Mouse (Mus musculus): Measurements from ENCODE around the gene Rb1. TPM values are rescaled to one million over a fixed set of nuclear protein-coding genes. Genes with fewer than 3 reads are reported as not detected.

The Rb1 gene
- polyA plus RNA-seq, 3 experiments from 2014 or later: 21.9 to 113 (median 85.4) TPM

DNA sequence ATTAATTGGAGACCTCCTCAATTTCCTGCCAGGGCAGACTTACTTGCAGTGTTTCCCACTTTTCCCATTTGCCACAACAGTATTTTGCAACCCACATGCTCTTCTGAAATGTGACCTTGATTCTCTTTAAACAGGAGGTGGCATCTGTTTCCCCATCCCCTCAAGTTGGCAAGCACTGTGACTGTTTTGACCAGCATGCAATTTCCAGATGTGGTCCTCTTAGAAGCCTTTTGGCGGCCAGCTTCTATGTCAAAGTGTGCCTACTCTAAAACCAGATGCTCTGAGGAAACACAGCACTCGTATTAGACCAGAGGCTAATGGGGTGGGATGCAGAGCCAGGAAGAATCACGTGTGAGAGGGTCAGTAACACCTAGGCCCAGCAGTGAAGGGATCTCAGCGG, 67.4 kb downstream of the Rb1 start:
- ATAC-seq: no peak

DNA sequence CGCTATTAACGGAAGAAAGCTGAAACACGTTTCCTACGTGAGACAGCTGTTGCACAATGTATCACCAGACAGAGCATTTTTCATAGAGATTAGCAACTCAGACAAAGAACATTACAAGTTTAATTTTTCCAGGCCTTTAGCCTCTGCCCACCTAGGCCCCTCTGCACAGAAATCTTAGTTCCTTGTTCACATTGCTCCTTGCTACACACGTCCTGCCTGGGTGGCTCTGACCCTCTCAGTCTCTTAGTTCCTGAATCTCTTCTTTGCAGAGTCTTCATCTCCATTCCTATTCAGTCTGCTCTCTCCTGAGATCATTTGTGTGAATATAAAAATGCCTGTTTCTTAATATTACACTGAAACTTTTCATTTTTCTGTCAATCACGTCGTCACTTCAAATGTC, 68.3 kb downstream of the Rb1 start:
- no peak for ATAC-seq

DNA sequence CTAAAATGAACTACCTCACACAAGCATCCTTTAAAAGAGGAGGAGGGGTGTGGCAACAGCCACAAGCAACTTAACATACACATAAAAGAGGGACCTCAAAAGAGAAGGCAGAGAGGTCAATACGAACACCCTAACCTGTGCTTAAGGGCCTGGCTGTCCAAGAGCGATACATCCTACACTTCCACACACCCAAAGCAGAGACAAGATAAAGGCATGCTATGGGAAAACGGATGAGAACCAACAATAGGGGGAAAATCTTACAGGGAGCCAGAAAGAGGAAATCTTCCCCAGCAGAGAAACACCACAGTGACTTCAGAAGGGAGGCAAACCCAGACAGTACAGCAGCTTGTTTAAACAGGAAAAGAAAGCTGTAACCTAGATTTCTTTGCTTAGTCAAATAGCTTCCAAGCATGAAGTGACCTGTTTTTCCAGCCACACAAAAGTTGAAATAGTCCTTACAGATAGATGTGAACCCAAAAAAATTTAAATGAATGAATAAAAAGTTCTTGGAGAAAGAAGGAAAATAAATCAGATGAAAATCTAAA, 70.1 kb downstream of the Rb1 start:
- no peak for ATAC-seq

DNA sequence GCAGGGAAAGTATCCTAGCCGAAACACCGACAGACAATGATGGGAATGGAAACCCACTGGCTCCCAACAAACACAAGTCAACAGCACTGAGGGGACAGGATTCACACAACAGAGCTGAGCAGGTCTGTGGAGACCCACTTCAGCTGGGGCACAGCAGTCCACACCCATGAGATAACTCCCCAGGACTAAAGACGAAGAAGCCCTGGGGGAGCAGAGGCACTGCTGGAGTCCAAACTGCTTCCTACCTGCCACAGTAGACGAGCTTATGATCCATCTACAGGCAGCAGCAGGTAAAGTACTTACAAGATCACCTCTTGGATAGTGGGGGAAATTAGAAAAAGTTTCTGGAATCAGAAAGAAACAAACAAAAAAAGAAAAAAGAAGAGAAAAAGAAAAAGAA, 71.2 kb downstream of the Rb1 start:
- ATAC-seq: no peak

DNA sequence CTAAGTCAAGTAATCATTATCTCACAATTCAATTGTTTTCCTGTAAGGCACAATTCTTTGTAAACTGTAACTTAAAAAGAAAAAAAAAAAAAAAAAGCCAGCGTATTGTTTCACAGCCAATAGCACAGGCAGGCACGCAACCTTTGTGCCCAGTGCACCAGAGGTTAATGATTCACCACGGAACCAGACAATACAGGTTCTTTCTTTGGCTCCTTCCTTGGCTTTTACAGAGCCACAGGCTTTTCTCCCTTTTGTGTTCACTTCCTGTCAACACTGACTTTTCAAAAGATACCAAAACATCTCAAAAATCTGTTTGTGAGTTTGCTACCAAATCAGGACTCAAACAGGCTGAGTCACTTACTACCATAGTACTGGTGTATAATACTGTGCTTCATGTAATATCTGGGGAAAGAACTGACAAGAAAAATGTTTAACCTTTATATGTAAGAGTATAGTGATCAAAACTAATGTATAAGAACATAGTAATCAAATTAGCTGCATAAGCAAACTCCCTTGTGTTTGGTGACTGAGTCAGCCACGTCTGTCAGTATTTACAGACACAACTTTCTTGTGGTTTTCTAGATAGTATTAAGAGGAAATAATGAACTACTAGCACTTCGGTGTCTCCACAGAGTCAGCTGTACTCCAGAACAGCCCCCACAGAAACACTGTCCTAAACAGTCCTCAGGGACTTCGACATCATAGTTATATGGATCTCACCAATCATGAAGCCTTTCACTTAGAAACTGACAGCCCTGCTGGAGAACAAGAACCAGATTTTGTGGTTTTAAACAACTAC, 72.0 kb downstream of the Rb1 start:
- ATAC-seq: peak; percentile 65

DNA sequence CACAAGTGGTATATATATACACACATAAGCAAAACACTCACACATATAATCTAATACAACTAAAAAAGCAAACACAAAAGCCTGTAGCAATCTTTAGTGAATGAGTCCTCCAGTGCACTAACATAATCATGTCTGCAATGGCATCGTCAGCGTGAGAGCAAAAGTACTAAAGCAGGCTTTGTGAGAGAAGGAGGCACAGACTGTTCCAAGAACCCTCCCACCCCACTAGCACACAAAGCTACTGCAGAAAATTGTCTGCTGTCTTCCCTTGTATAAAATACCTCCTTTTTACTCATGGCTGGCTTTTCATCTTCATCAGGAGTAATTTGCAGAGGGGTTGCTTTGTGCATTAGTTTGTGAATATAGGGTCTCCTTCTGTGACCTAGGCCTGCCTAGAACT, 73.3 kb downstream of the Rb1 start:
- ATAC-seq: no peak

DNA sequence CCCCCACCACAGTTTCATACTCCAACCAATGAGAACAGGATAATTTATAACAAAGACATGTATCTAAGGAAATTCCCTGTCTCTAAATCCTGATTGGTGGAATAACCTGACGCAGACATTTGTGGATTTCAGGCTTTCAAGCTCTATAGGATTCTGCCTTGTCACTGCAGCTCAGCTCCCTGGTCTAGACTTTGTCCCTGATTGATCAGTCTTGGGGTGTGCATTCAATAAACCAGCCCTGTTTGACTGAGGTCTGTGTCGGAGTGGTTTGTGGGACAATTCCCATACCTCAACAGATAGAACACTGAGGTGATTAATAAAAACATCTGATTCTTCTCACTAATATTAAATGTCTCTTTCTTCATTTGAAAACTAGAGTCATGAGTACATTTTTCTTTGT, 75.6 kb downstream of the Rb1 start:
- no peak for ATAC-seq

DNA sequence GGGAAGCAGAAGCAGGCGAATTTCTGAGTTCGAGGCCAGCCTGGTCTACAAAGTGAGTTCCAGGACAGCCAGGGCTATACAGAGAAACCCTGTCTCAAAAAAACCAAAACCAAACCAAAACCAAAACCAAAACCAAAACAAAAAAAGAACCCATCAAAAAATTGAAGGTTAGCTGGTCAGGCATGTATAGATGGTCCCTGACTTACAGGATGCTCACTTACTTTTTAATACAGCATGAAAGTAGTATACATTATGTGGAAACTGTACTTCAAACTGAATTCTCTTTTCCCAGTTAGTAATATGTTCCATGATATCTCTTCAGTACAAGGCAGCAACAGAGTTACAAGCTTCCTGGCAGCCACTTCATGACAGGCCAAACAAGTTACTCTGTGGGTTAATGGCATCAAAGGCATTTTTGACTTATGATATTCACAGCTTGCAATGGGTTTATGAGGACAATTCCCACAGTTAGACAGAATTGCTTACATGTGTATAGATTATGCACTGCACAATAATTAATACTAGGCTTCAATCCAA, 81.5 kb downstream of the Rb1 start:
- ATAC-seq: peak; percentile 61

DNA sequence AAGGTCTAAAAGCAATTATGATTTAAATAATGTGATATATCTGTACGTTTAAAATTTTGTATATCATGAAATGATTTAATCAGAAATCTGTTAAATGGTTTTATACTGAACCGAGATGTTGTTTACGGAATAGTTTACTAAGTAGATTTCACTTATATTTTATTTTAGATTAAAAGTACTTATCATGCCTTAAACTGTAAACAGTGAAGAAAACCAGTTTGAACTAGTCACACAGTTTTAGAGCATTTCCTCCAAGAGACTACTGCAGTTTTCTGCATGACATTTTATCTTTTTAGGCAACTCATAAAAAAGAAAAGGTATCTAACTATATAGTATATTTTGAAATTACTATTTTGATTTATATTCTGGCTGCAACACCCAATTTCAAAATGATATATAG, 85.8 kb downstream of the Rb1 start:
- no peak for ATAC-seq

DNA sequence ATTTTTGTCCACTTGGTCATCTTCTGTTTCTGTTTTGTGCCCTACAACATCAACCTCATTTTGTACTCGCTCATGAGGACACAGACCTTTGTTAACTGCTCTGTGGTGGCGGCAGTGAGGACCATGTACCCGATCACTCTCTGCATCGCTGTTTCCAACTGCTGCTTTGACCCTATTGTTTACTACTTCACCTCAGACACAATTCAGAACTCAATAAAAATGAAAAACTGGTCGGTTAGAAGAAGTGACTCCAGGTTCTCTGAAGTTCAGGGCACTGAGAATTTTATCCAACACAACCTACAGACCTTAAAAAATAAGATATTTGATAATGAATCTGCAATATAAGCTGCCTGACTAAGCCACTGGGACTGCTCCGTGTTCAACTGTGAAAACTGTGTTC, 86.3 kb downstream of the Rb1 start:
- no peak for ATAC-seq

DNA sequence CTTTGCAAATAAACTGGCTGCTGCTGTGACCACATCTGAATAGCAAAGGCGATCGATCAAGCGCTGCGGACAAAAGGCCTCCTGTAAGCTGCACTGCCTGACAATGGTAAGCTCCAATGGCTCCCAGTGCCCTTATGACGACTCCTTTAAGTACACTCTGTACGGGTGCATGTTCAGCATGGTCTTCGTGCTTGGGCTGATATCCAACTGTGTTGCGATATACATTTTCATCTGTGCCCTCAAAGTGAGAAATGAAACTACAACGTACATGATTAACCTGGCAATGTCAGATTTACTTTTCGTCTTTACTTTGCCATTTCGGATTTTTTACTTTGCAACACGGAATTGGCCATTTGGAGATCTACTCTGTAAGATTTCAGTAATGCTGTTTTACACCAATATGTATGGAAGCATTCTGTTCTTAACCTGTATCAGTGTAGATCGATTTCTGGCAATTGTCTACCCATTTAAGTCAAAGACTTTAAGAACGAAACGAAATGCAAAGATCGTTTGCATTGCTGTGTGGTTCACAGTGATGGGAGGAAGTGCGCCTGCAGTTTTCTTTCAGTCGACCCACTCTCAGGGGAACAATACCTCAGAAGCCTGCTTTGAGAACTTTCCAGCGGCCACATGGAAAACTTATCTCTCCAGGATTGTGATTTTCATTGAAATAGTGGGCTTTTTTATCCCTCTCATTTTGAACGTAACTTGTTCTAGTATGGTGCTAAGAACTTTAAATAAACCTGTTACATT, 86.9 kb downstream of the Rb1 start:
- ATAC-seq: peak; percentile 49

DNA sequence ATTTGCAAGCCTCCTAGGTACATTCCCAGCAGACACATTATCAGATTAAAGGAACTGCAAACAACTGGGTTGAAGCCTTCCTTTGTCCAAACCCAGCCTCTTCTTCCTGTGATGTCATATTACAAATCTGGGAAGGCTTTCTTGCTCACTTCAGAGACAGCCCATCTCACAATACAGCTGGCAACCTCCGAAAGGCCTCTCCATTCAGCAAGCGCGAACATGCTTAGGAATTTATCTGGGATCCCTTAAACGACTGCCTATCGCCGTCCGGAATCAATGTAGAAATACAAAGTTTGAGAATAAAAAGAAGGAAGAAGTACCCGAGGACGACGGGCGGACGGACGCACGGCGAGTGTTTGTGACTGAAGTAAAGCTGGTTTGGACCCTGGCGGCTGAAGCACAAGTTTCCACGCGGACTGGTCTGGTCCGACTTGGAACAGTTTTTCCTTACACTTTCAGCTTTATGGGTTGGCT, 87.7 kb downstream of the Rb1 start, which contains the start of gene Lpar6:
Gene Lpar6 (plus strand): TSS at position 48 of the 474 bp plus-strand sequence.
- peak; percentile 80 for ATAC-seq

DNA sequence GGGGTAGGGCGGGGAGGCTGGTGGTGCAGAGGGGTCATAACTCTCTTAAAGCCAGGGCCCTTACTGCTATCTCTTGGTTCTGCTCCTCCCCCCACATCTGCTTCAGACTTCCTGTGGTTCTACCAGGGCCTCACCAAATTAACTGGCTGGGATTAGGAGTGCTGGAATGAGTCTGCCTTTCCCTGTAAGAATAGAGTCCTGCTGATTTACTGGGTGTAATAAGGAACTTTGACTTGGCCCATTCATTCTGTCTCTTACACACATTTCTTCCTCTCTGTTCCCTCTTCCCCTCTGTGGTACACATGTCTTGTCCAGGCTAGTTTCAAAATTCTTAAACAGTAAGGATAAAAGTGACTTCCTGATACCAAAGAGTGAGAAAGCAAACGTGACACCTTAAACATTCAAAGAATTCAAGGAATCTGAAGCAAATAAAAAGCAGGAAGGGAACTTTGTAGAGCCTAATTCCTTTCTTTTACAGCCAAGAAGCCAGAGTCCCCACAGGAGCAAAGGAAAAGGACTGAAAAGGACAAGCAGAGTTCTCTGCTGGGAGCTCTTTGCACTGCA, 91.1 kb downstream of the Rb1 start:
- ATAC-seq: no peak

DNA sequence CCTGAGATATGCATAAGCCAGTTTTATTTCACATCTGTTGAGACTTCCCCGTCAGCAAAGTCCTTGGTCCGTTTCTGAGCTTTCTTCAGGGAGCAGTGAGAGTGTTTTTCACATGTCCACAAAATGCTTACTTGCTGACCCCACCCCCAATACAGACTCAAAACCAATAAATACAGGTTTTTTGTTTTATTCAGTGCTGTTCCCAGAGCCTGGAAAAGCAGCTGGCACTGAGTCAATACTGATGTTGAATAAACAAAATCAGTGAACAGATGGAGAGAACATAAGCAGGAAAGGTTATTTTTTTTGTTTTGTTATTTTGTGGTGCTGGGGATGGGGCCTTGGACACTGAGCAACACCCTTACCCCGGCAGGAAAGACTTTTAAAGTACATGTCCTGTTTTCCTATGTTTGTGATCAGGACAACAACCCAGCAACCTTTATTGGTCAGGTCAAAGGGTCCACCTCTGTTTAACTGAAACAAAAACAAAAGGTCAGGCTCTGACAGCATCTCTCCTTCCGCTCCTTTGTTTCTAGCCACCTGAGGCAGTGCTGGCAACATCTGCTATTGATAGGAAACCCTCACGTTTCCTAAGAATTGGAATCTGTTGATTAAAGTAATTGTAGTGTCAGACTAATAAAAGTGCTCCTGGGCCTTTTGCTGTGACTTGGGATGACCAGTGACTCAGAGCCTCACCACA, 94.2 kb downstream of the Rb1 start:
- no peak for ATAC-seq

DNA sequence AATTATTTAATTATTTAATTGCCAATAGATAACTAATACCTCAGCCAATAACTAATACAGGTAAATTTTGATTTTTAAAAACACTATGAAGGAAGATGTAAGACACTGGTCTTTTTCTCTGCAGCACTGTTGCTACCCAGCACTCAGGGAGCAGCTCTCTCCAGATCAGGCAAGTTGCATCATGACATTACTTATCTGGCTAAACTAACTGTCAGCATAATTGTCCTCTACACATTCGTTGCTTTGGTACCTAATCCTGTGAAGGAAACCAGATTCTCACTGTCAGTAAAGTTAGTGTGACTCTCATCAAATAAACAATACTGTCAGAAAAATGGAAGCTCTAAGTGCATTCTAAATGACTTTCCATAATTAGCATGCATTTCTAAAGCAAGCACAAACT, 98.8 kb downstream of the Rb1 start:
- no peak for ATAC-seq

DNA sequence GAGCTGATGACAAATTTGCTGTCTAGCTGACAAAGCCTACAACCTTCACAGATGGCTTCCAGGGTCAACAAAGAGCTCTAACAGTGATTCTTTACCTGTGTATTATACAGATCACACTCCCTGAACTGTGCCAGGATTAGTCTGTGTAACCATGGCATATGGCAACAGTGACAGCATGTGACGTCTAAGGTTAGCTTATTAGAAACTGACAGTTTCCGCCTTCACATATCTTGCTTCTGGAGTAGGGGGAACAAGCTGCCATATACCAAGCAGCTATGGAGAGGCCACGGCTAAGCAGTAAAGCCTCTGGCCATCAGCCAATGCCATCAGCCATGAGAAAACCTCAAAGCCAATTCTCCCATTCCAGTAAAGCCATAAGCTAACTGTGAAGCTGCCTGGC, 99.3 kb downstream of the Rb1 start:
- ATAC-seq: no peak

DNA sequence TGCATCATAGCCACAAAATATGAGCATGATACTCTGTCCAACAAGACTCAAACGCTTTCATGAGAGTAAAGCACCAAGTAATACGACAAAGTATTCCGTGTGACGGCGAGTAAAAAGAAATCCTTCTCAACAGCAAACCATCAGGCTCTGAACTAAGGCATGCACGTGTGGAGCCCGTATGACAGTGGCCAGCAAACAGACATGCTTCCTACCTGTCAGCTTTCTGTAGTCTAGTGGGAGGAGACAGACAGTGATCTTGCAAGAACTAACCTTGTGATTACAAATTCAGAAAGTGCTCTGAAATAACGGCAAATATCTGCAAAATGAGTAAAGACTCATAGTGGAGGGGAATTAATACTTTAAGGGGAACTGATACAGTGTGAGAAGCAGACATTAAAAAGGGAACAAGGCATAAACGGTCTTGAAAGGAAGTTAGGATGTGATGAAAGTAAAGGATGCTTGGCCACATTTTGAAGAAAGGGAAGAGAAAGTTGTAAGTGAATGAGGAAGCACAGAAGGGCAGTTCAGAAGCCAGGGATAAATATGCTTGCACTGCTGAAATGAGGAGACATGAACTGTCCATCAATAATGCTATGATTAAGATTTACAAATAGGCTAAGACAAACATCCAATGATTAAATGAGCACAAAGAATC, 103.2 kb downstream of the Rb1 start:
- ATAC-seq: no peak

DNA sequence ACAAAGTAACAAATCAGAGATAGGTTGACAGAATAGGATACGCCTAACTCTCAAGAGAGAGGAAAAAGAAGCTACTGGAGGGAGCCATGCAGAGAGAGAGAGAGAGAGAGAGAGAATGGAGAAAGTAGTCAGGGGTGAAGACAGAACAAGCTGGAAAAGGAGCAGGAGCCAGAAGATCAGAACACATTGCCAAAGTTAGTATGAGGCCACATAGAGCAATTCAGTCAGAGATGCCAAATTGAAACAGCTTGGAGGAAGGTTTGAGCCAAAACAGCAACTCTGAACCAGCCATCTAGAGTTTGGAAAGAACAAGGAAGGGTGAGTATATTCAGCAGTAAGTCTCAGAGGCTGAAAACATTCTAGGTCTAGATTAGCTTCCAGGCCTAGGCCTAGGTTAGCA, 108.6 kb downstream of the Rb1 start:
- ATAC-seq: no peak

DNA sequence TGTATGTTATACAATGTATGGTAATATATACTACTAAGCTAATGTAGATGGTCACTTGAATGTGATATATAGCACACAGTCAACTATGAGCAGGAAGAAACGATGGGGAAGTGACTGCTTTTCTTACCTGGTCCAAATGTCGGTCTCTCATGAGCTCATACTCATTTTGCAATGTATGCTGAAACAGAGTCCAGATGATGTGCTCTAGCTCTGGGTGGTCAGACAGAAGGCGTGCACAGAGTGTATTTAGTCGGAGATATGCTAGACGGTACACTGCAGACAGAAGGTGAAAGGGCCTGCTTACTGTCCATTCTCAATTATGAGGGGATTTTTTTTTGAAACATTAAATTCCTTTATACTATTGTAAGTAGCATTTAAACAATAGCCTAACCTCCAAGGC, 114.1 kb downstream of the Rb1 start:
- no peak for ATAC-seq

DNA sequence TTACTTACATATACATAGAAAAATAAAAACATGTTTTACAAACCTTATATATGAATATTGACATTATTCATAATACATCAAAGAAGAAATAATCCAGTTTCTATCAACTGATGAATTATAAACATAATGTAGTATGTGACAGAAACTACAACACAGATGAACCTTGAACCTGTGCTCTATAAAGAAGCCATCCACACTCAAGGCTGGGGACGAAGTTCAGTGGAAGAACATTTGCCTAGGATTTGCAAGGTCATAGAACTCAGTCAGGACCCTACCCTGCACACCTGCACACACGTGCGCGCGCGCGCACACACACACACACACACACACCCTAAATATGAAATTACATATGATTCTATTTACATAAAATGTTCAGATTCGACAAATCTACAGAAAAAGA, 115.4 kb downstream of the Rb1 start:
- no peak for ATAC-seq

DNA sequence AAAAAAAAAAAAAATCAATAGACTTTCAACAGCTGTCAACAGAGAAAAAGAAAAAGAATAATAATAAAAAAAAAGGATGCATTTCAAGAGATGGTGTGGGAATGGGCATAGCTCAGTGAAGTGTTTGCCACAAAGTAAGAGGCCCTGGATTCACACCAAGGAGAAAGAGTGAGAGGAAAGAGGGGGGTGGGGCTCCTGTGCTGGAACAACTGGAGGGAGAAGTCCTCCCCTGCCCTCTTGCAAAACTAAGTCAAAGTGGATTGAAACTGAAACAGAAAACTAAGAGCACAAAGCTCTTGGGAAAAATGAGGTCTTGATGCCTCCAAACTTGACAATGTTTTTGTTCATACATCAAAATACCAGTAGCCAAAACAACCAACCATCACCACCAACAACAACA, 116.4 kb downstream of the Rb1 start:
- ATAC-seq: no peak

DNA sequence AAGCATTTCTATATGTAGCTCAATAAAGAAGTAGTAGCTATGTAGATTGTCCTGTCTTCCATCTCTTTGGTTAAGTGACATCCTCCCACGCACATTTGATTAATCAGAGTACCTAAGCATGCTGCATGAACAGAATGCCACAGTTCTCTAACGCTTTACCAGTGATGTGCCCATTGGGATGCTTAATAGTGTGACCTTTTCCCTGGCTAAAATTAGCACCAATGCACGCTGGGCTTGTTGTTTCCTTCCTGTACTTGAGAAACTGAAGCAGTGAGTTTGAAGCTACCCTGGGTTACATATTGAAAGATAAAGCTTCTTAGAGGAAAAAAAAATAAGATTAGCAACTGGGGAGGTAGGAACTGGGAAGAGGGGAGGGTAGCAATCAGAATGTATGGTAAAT, 121.6 kb downstream of the Rb1 start:
- no peak for ATAC-seq
